Mouse (Mus musculus): ENCODE data around the gene Tcaim. TPM values are rescaled to one million over a fixed set of nuclear protein-coding genes. Genes with fewer than 3 reads are reported as not detected.
A peak's percentile ranks its signal among the peaks of the same experiment; 100 is the strongest.
"Not testable (repeated sequence)": the region's sequence is repeated elsewhere in the genome, so short reads cannot be mapped to it uniquely, and the experiment has no call there.

Gene Tcaim
- polyA plus RNA-seq, 1 experiment, result 12.6 TPM

- no peak for TF ChIP-seq POLR2A (IDR thresholded peaks at IDR 0.05; ENCODE audit: borderline replicate concordance, insufficient read depth, low read length)
- no peak for TF ChIP-seq CTCF (IDR thresholded peaks at IDR 0.05; ENCODE audit: borderline replicate concordance, insufficient read depth, low read depth, low read length)
- no peak overlapping the region for H3K4me3 ChIP-seq (replicated peaks; ENCODE audit: insufficient read depth, low read depth, low read length)
- DNase-seq, result no peak
- no peak overlapping the region for H3K27ac ChIP-seq (ENCODE audit: insufficient read depth, low read length)
- 71% methylated on average over 4 of the region's 4 CpGs for WGBS
- peaks cover 9% of the 10 kb centered on the region for H3K4me1 ChIP-seq (ENCODE audit: control insufficient read depth, insufficient read depth, low read length)
- no peaks in the 10 kb centered on the region for H3K27me3 ChIP-seq (ENCODE audit: control insufficient read depth, insufficient read depth, low read length)
These were observed 31.9 kb downstream of the Tcaim start for GRCm38 (mm10) chr9:122837216-122837615.

GRCm38 (mm10) chr9:122837680-122838079, 32.3 kb downstream of the Tcaim start:
- H3K4me3 ChIP-seq (replicated peaks; ENCODE audit: insufficient read depth, low read depth, low read length), result no peak overlapping the region
- H3K4me1 ChIP-seq (ENCODE audit: control insufficient read depth, insufficient read depth, low read length), result peaks cover 9% of the 10 kb centered on the region
- no peak overlapping the region for H3K27ac ChIP-seq (ENCODE audit: insufficient read depth, low read length)
- no peak for DNase-seq
- H3K27me3 ChIP-seq (ENCODE audit: control insufficient read depth, insufficient read depth, low read length), result no peaks in the 10 kb centered on the region
- no peak for TF ChIP-seq CTCF (IDR thresholded peaks at IDR 0.05; ENCODE audit: borderline replicate concordance, insufficient read depth, low read depth, low read length)
- TF ChIP-seq POLR2A (IDR thresholded peaks at IDR 0.05; ENCODE audit: borderline replicate concordance, insufficient read depth, low read length), result no peak
- whole genome bisulfite sequencing, result 43% methylated on average over 16 of the region's 16 CpGs

- no peaks in the 10 kb centered on the region for H3K4me1 ChIP-seq (ENCODE audit: control insufficient read depth, insufficient read depth, low read length)
- TF ChIP-seq CTCF (IDR thresholded peaks at IDR 0.05; ENCODE audit: borderline replicate concordance, insufficient read depth, low read depth, low read length), result no peak
- no peak for TF ChIP-seq POLR2A (IDR thresholded peaks at IDR 0.05; ENCODE audit: borderline replicate concordance, insufficient read depth, low read length)
- H3K27ac ChIP-seq (ENCODE audit: insufficient read depth, low read length), result no peak within 1 kb of the TSS
- H3K27me3 ChIP-seq (ENCODE audit: control insufficient read depth, insufficient read depth, low read length), result no peaks in the 10 kb centered on the region
- DNase-seq, result no peak
- 45% methylated on average over 3 of the region's 3 CpGs for WGBS
- H3K4me3 ChIP-seq (replicated peaks; ENCODE audit: insufficient read depth, low read depth, low read length), result no peak within 1 kb of the TSS
These were observed 38.4 kb downstream of the Tcaim start, which contains the start of gene Gm35549 for GRCm38 (mm10) chr9:122843760-122844159. Gene Gm35549 (minus strand): TSS chr9:122844035.

- Histone ChIP-seq H3K27me3 (ENCODE audit: control insufficient read depth, insufficient read depth, low read length) (no peaks in the 10 kb centered on the region), H3K4me1 (ENCODE audit: control insufficient read depth, insufficient read depth, low read length) (no peaks in the 10 kb centered on the region), H3K27ac (ENCODE audit: insufficient read depth, low read length) (no peak overlapping the region), H3K4me3 (replicated peaks; ENCODE audit: insufficient read depth, low read depth, low read length) (no peak overlapping the region)
- TF ChIP-seq CTCF (IDR thresholded peaks at IDR 0.05; ENCODE audit: borderline replicate concordance, insufficient read depth, low read depth, low read length), result no peak
- TF ChIP-seq POLR2A (IDR thresholded peaks at IDR 0.05; ENCODE audit: borderline replicate concordance, insufficient read depth, low read length), result no peak
- 80% methylated on average over 3 of the region's 3 CpGs for WGBS
- DNase-seq, result no peak
These were observed 40.3 kb downstream of the Tcaim start for GRCm38 (mm10) chr9:122845621-122846020.

- Histone ChIP-seq H3K27ac (ENCODE audit: insufficient read depth, low read length) (no peak overlapping the region), H3K4me3 (replicated peaks; ENCODE audit: insufficient read depth, low read depth, low read length) (no peak overlapping the region), H3K27me3 (ENCODE audit: control insufficient read depth, insufficient read depth, low read length) (no peaks in the 10 kb centered on the region), H3K4me1 (ENCODE audit: control insufficient read depth, insufficient read depth, low read length) (no peaks in the 10 kb centered on the region)
- TF ChIP-seq CTCF (IDR thresholded peaks at IDR 0.05; ENCODE audit: borderline replicate concordance, insufficient read depth, low read depth, low read length), result no peak
- no peak for TF ChIP-seq POLR2A (IDR thresholded peaks at IDR 0.05; ENCODE audit: borderline replicate concordance, insufficient read depth, low read length)
- peak in 1 of 2 experiments; percentile 42 for DNase-seq
These were observed 40.8 kb downstream of the Tcaim start for GRCm38 (mm10) chr9:122846156-122846555.

GRCm38 (mm10) chr9:122847811-122848311, 42.5 kb downstream of the Tcaim start:
- DNase-seq; H3K27me3 ChIP-seq (ENCODE audit: control insufficient read depth, insufficient read depth, low read length); H3K4me1 ChIP-seq (ENCODE audit: control insufficient read depth, insufficient read depth, low read length); H3K4me3 ChIP-seq (replicated peaks; ENCODE audit: insufficient read depth, low read depth, low read length); H3K27ac ChIP-seq (ENCODE audit: insufficient read depth, low read length): not testable (repeated sequence)
- WGBS, result 89% methylated on average over 8 of the region's 8 CpGs

- Histone ChIP-seq H3K4me3 (replicated peaks; ENCODE audit: insufficient read depth, low read depth, low read length) (no peak overlapping the region), H3K4me1 (ENCODE audit: control insufficient read depth, insufficient read depth, low read length) (no peaks in the 10 kb centered on the region), H3K27me3 (ENCODE audit: control insufficient read depth, insufficient read depth, low read length) (no peaks in the 10 kb centered on the region; the same call in 1 of the 2 replicates), H3K27ac (ENCODE audit: insufficient read depth, low read length) (no peak overlapping the region)
- TF ChIP-seq CTCF (IDR thresholded peaks at IDR 0.05; ENCODE audit: borderline replicate concordance, insufficient read depth, low read depth, low read length) (no peak), POLR2A (IDR thresholded peaks at IDR 0.05; ENCODE audit: borderline replicate concordance, insufficient read depth, low read length) (no peak)
- WGBS, result 69% methylated on average over 7 of the region's 7 CpGs
- no peak for DNase-seq
These were observed 49.2 kb downstream of the Tcaim start for GRCm38 (mm10) chr9:122854526-122854925.

GRCm38 (mm10) chr9:122855141-122855540, 49.8 kb downstream of the Tcaim start:
- 95% methylated on average over 3 of the region's 7 CpGs for WGBS
- not testable (repeated sequence) for DNase-seq; H3K4me1 ChIP-seq (ENCODE audit: control insufficient read depth, insufficient read depth, low read length); H3K27ac ChIP-seq (ENCODE audit: insufficient read depth, low read length); H3K4me3 ChIP-seq (replicated peaks; ENCODE audit: insufficient read depth, low read depth, low read length); H3K27me3 ChIP-seq (ENCODE audit: control insufficient read depth, insufficient read depth, low read length)

Data from cerebellum, adult 2 months (tissue).